Mouse (Mus musculus) liver, adult 2 months (tissue): ENCODE data around the gene Zc3hc1. TPM values are rescaled to one million over a fixed set of nuclear protein-coding genes. Genes with fewer than 3 reads are reported as not detected.

Experiments used
- DNase-seq: peaks from one replicate; pipeline ENCODE4 v3.0.0-alpha.2; 2011; ENCODE audit warnings: low read depth, low spot score; ENCODE audit errors: extremely low read depth
- H3K27ac ChIP-seq: fragments of 200-500 bp; replicated peaks from 2 replicates; pipeline ENCODE4 v1.5.1; 2012; ENCODE audit warnings: low read depth, mild to moderate bottlenecking, control low read depth, inconsistent platforms, low read length; ENCODE audit not compliant: insufficient read depth
- H3K27me3 ChIP-seq: fragments of 200-500 bp; 2 replicates; pipeline ENCODE4 v1.6.1; 2012; ENCODE audit warnings: mild to moderate bottlenecking, moderate library complexity, low read length, inconsistent platforms; ENCODE audit not compliant: control insufficient read depth, insufficient read depth
- H3K36me3 ChIP-seq: fragments of 200-500 bp; 2 replicates; pipeline ENCODE4 v1.6.1; 2012; ENCODE audit warnings: low read length, inconsistent platforms; ENCODE audit not compliant: control insufficient read depth, insufficient read depth
- H3K4me1 ChIP-seq: fragments of 200-500 bp; 2 replicates; pipeline ENCODE4 v1.6.1; 2011; ENCODE audit warnings: low read length; ENCODE audit not compliant: control insufficient read depth, insufficient read depth
- H3K4me3 ChIP-seq: fragments of 200-500 bp; 2 replicates; pipeline ENCODE4 v1.5.1; 2011; ENCODE audit warnings: low read depth, mild to moderate bottlenecking, control low read depth, low read length, moderate library complexity; ENCODE audit not compliant: insufficient read depth
- H3K79me2 ChIP-seq: fragments of 200-500 bp; 2 replicates; pipeline ENCODE4 v1.6.1; 2012; ENCODE audit warnings: inconsistent platforms, mild to moderate bottlenecking, low read length, moderate library complexity; ENCODE audit not compliant: control insufficient read depth, insufficient read depth
- H3K9ac ChIP-seq: fragments of 200-500 bp; 2 replicates; pipeline ENCODE4 v1.6.1; 2012; ENCODE audit warnings: low read depth, mild to moderate bottlenecking, control low read depth, inconsistent platforms, low read length
- CTCF ChIP-seq: fragments of 200-500 bp; IDR thresholded peaks from 2 replicates; pipeline ENCODE4 v1.5.1; 2011; ENCODE audit warnings: low read depth, low read length, control low read depth
- POLR2A ChIP-seq: fragments of 200-500 bp; IDR thresholded peaks from 2 replicates; pipeline ENCODE4 v1.6.1; 2011; ENCODE audit warnings: low read length, control low read depth; ENCODE audit not compliant: insufficient read depth; ENCODE audit errors: extremely low read depth
- WGBS: fragments of 180-500 bp; shearing (Covaris S2); methylation state at CpG from one replicate; pipeline ENCODE4 v1.1.7; 2018; 5-methylcytosine and 5-hydroxymethylcytosine counted together
- polyA plus RNA-seq: library from polyadenylated mRNA; depleted of rRNA; stranded (reverse); fragments of >200 nt; gene quantifications from 2 replicates; pipeline ENCODE4 v1.2.3, GENCODE M21; 2012; rRNA removed
- total RNA-seq: library from RNA; depleted of rRNA; stranded (reverse); fragments of >200 nt; gene quantifications from 2 replicates; pipeline ENCODE4 v1.2.3, GENCODE M21; 2014; rRNA removed

Gene Zc3hc1
- 7.2 and 8.2 TPM in 2 replicates for total RNA-seq
- 7.3 and 11.0 TPM in 2 replicates for polyA plus RNA-seq

- Histone ChIP-seq H3K4me3 (peak within 1 kb of the TSS; percentile 97), H3K79me2 (no peaks in the 10 kb centered on the region; the same call in 1 of the 2 replicates), H3K27ac (peak within 1 kb of the TSS; percentile 18), H3K36me3 (peaks cover 11% of the 10 kb centered on the region), H3K27me3 (no peaks in the 10 kb centered on the region), H3K9ac (peak within 1 kb of the TSS; percentile 92), H3K4me1 (peaks cover 1% of the 10 kb centered on the region; the same call in 1 of the 2 replicates)
- DNase-seq, result peak; percentile 82
- 15% methylated on average over 33 of the region's 33 CpGs for WGBS
- 0 out of 2 replicates have a peak, but pooled peaks have one; percentile 31 for TF ChIP-seq POLR2A
- TF ChIP-seq CTCF, result no peak
Observed at GRCm38 (mm10) chr6:30390714-30391697, at the start of gene Zc3hc1. Zc3hc1 (minus strand) TSS chr6:30391028.

- Histone ChIP-seq H3K27ac (no peak overlapping the region), H3K36me3 (peaks cover 11% of the 10 kb centered on the region), H3K79me2 (peaks cover 2% of the 10 kb centered on the region; the same call in 1 of the 2 replicates), H3K4me1 (peaks cover 8% of the 10 kb centered on the region), H3K27me3 (no peaks in the 10 kb centered on the region), H3K4me3 (no peak overlapping the region), H3K9ac (no peak overlapping the region)
- WGBS, result 96% methylated on average over 10 of the region's 10 CpGs
- DNase-seq, result no peak
- TF ChIP-seq CTCF, result no peak
- no peak for TF ChIP-seq POLR2A
Observed at GRCm38 (mm10) chr6:30439576-30439975, 48.7 kb upstream of the Zc3hc1 start.

DNA sequence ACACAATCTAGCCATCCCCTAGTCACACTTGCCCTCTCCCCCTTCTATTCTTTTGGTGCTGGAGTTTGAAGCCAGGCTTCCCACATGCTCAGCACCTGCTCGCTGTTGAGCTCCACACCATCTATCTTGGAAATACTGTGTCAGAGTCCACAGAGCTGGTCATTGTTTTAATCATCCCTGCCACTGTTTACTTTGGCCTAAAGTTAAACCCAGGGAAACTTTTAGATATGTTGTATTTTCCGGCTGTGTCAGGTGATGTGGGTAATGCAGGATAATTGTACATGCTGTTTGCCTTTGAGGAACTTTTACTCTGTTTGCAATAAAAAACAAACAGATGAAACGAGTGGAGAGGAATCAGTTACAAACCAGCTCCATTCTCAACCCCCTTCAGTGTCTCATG, 46.2 kb upstream of the Zc3hc1 start:
- Histone ChIP-seq H3K4me3 (no peak overlapping the region), H3K27ac (no peak overlapping the region), H3K4me1 (peaks cover 8% of the 10 kb centered on the region), H3K36me3 (peaks cover 8% of the 10 kb centered on the region), H3K9ac (no peak overlapping the region), H3K79me2 (peaks cover 2% of the 10 kb centered on the region; the same call in 1 of the 2 replicates), H3K27me3 (no peaks in the 10 kb centered on the region)
- no peak for TF ChIP-seq POLR2A
- TF ChIP-seq CTCF, result no peak
- DNase-seq, result peak; percentile 69
- 21% methylated on average over 3 of the region's 3 CpGs for WGBS

- Histone ChIP-seq H3K4me1 (peaks cover 8% of the 10 kb centered on the region), H3K79me2 (peaks cover 2% of the 10 kb centered on the region; the same call in 1 of the 2 replicates), H3K36me3 (peaks cover 8% of the 10 kb centered on the region), H3K4me3 (no peak overlapping the region), H3K9ac (no peak overlapping the region), H3K27ac (no peak overlapping the region), H3K27me3 (no peaks in the 10 kb centered on the region)
- WGBS, result 95% methylated on average over 3 of the region's 3 CpGs
- DNase-seq, result no peak
- no peak for TF ChIP-seq POLR2A
- no peak for TF ChIP-seq CTCF
Observed at GRCm38 (mm10) chr6:30436476-30436875, 45.6 kb upstream of the Zc3hc1 start.

DNA sequence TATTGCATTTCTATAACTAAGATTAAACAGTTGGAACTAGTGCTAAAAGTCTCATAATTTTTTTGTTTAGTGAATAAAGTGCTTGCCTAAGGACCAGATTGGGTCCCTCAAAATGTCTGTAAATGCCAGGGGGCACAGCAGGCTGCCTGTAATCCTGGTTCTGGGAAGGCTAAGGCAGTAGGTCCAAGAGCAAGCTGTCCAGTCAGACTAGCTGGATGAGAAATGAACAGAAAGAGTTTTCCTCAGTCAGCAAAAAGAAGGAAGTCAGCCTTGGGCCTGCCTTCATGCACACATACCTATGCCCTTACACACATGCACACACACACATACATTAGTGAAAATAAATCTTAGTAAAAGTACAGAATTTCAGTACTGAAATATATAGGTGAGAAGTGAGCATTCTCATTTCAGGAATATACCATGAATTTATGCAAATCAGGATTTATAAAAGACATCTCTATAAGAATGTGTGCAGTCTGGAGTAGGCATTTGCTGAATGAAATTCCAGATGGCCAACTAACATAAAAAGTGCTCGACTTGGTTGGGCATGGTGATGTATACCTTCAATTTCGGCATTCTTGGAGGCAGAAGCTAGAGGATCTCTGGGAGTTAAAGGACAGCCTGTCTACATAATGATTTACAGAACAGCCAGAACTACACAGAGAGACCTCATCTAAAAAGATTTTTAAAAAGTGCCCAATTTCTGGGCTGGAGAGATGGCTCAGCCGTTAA, 41.8 kb upstream of the Zc3hc1 start:
- H3K79me2 ChIP-seq, result no peaks in the 10 kb centered on the region; the same call in 1 of the 2 replicates
- TF ChIP-seq CTCF (no peak), POLR2A (no peak)
- H3K4me1 ChIP-seq, result peaks cover 8% of the 10 kb centered on the region
- H3K27ac ChIP-seq, result no peak overlapping the region
- DNase-seq, result no peak
- H3K27me3 ChIP-seq, result no peaks in the 10 kb centered on the region
- H3K36me3 ChIP-seq, result no peaks in the 10 kb centered on the region
- 51% methylated on average over 3 of the region's 3 CpGs for WGBS
- no peak overlapping the region for H3K4me3 ChIP-seq
- no peak overlapping the region for H3K9ac ChIP-seq
